ENCODE assay signal across 29 mouse cellular contexts in genomic region chr8:90873051-90873450, GRCm38 (mm10). TPM values are rescaled to one million over a fixed set of nuclear protein-coding genes. Genes with fewer than 3 reads are reported as not detected.
DNase-seq lines count a peak whose midpoint lies in the region; ATAC-seq and TF ChIP-seq lines count a peak whose summit lies in the region.
"Had no signal": no experiment of that assay in that cellular context is flagged by ENCODE, and none has a peak within 500 bp of the region (broad histone marks: within the 10 kb centered on the region; RNA-seq: fewer than 3 reads in every experiment).

No protein-coding gene starts in this region.

- H3K4me1 ChIP-seq in liver, postnatal 0 days (ENCODE audit: insufficient read depth): peaks cover 51% of the 10 kb centered on the region
- peaks cover 22% of the 10 kb centered on the region for H3K4me1 ChIP-seq in liver, embryonic 11.5 days (replicated peaks; ENCODE audit: control insufficient read depth, insufficient read depth, low read length)

- intact Hi-C loops in heart, postnatal 10 days (cut with DNase I): no loop called here

- H3K9me3 ChIP-seq in liver, postnatal 0 days (ENCODE audit: low read length): no peaks in the 10 kb centered on the region
- no peaks in the 10 kb centered on the region for H3K9me3 ChIP-seq in liver, embryonic 11.5 days (ENCODE audit: control insufficient read depth, low read length)
- H3K9me3 ChIP-seq: embryonic facial prominence, embryonic 15.5 days; limb, embryonic 12.5 days; liver, embryonic 15.5 days had no signal

- no peak overlapping the region for H3K27ac ChIP-seq in liver, postnatal 0 days (ENCODE audit: low read depth)
- H3K27ac ChIP-seq in liver, embryonic 11.5 days (ENCODE audit: low read depth, low read length): no peak overlapping the region
- H3K27ac ChIP-seq: embryonic facial prominence, embryonic 15.5 days; heart, adult 2 months; hindbrain, postnatal 0 days; limb, embryonic 12.5 days; liver, embryonic 15.5 days had no signal

- no peaks in the 10 kb centered on the region for H3K27me3 ChIP-seq in liver, postnatal 0 days (ENCODE audit: insufficient read depth, low read length)
- H3K27me3 ChIP-seq in liver, embryonic 11.5 days (replicated peaks; ENCODE audit: control insufficient read depth, insufficient read depth, low read length): peaks cover 5% of the 10 kb centered on the region
- H3K27me3 ChIP-seq: embryonic facial prominence, embryonic 15.5 days; limb, embryonic 12.5 days had no signal

- H3K4me2 ChIP-seq in liver, postnatal 0 days (ENCODE audit: low read depth, low read length): no peak overlapping the region
- H3K4me2 ChIP-seq in liver, embryonic 11.5 days: no peak overlapping the region
- H3K4me2 ChIP-seq: embryonic facial prominence, embryonic 15.5 days; limb, embryonic 12.5 days; liver, embryonic 15.5 days had no signal

- H3K4me3 ChIP-seq in liver, postnatal 0 days (ENCODE audit: low read depth, low read length): no peak overlapping the region
- no peak overlapping the region for H3K4me3 ChIP-seq in liver, embryonic 11.5 days (ENCODE audit: low read depth, low read length)
- H3K4me3 ChIP-seq: embryonic facial prominence, embryonic 15.5 days; heart, adult 2 months; limb, embryonic 12.5 days; liver, embryonic 15.5 days had no signal

- H3K9ac ChIP-seq in liver, postnatal 0 days (replicated peaks): no peak overlapping the region
- no peak overlapping the region for H3K9ac ChIP-seq in liver, embryonic 11.5 days (ENCODE audit: low read depth, low read length)
- H3K9ac ChIP-seq: embryonic facial prominence, embryonic 15.5 days; limb, embryonic 12.5 days; liver, embryonic 15.5 days had no signal

- no peaks in the 10 kb centered on the region for H3K36me3 ChIP-seq in liver, postnatal 0 days (replicated peaks; ENCODE audit: insufficient read depth, low read length)
- no peaks in the 10 kb centered on the region for H3K36me3 ChIP-seq in liver, embryonic 11.5 days (ENCODE audit: control insufficient read depth, insufficient read depth, low read length)
- H3K36me3 ChIP-seq: limb, embryonic 12.5 days; liver, embryonic 15.5 days had no signal

- DNase-seq in heart, adult 11 months: peak; percentile 97
- no peak for DNase-seq in heart, postnatal 10 days
- DNase-seq in liver, postnatal 0 days: no peak
- no peak for DNase-seq in liver, embryonic 11.5 days (ENCODE audit: low spot score)
- DNase-seq in spleen, postnatal 36 days (ENCODE audit: low spot score in 2 of 2): peak; percentile 22 to 31
- no peak for DNase-seq in spleen, adult 18-20 months
- DNase-seq in MN1 (ENCODE audit: low spot score): no peak
- DNase-seq: adrenal gland, postnatal 10 days; cerebellum, adult 11-12 months; cerebellum, postnatal 14 days; embryo, embryonic 11 days; heart, postnatal 4 days; kidney, adult 18-20 months; kidney, postnatal 10 days; layer of hippocampus, adult 9-11 months; right cerebral cortex, adult 18-20 months; thymus, postnatal 4 days had no signal

- 0 out of 2 replicates have a peak, but pooled peaks have one; percentile 8 for TF ChIP-seq CTCF in liver, postnatal 0 days (IDR thresholded peaks at IDR 0.05; ENCODE audit: low read depth)

- TF ChIP-seq EP300 in liver, postnatal 0 days (IDR thresholded peaks at IDR 0.05; ENCODE audit: low read depth): no peak

- 62% methylated on average over 4 of the region's 4 CpGs for WGBS in liver, postnatal 0 days (ENCODE audit: insufficient replicate concordance)
- WGBS in liver, embryonic 11.5 days: 69% methylated on average over 4 of the region's 4 CpGs

- ATAC-seq in liver, postnatal 0 days: no peak
- no peak for ATAC-seq in liver, embryonic 11.5 days (replicated peaks; ENCODE audit: low FRiP score)
- peak; percentile 40 for ATAC-seq in monocyte, adult 5-6 weeks (replicated peaks; ENCODE audit: insufficient number of reproducible peaks, low FRiP score, low TSS enrichment, poor library complexity, severe bottlenecking)
- ATAC-seq: hindbrain, postnatal 0 days; midbrain, embryonic 16.5 days had no signal

RNA-seq across cellular contexts. Expression of gene Chd9, which starts 44.9 kb away (rescaled TPM):
- 10 to 100 TPM; 47.9 to 51.0 TPM for total RNA-seq in heart, postnatal 10 days (2021)
- 27.2 and 32.2 TPM in 2 replicates for polyA plus RNA-seq in liver, postnatal 0 days (2015; fragmentation: Nextera tagmentation; extraction: Ambion mirVana)
- 22.0 and 25.3 TPM in 2 replicates for polyA plus RNA-seq in liver, embryonic 11.5 days (2014; fragmentation: Nextera tagmentation; extraction: Ambion mirVana)
- total RNA-seq in monocyte, adult 5-6 weeks (2017): 73.0 to 131 TPM (median 84.8 TPM) in 3 replicates

RNA-seq across cellular contexts. Expression of gene Gm19935, which starts 55.9 kb away (rescaled TPM):
- not detected for total RNA-seq in heart, postnatal 10 days (2021)
- polyA plus RNA-seq in liver, postnatal 0 days (2015; fragmentation: Nextera tagmentation; extraction: Ambion mirVana): not detected in 2 replicates
- not detected in 2 replicates for polyA plus RNA-seq in liver, embryonic 11.5 days (2014; fragmentation: Nextera tagmentation; extraction: Ambion mirVana)
- total RNA-seq in monocyte, adult 5-6 weeks (2017): not detected in 3 replicates
- total RNA-seq: adrenal gland, postnatal 10 days; gastrocnemius, adult 8-10 months; heart, adult 2 months; heart, postnatal 4 days had no signal
- polyA plus RNA-seq: forebrain, embryonic 11.5 days; heart, embryonic 14.5 days; limb, embryonic 12.5 days; liver, embryonic 15.5 days; neural tube, embryonic 11.5 days; stomach, embryonic 14.5 days had no signal

Comparison
In these comparisons a context has a peak if more than half of its experiments do, and no peak if none do; other contexts are left out.
1. DNase-seq: peak in heart, adult 11 months (single experiment) and spleen, postnatal 36 days (2 of 2); none in heart, postnatal 10 days (0 of 2), liver, postnatal 0 days (single experiment), liver, embryonic 11.5 days (single experiment), spleen, adult 18-20 months (0 of 2) and MN1 (single experiment).